Comparison of ENCODE assay signal across 8 mouse cellular contexts in genomic region chr13:101800833-101801371, GRCm38 (mm10). TPM values are rescaled to one million over a fixed set of nuclear protein-coding genes. Genes with fewer than 3 reads are reported as not detected.
DNase-seq lines count a peak whose midpoint lies in the region; ATAC-seq and TF ChIP-seq lines count a peak whose summit lies in the region.

No protein-coding gene starts in this region.

- WGBS in heart, adult 2 months, result 54% methylated on average over 10 of the region's 10 CpGs
- WGBS in forebrain, embryonic 14.5 days, result 27% methylated on average over 10 of the region's 10 CpGs
- WGBS in liver, embryonic 15.5 days (ENCODE audit: insufficient replicate concordance), result 50% methylated on average over 10 of the region's 10 CpGs

- peak overlapping the region; percentile 83; the same call in 1 of the 2 replicates for H3K27ac ChIP-seq in heart, adult 2 months
- H3K27ac ChIP-seq in forebrain, embryonic 14.5 days (ENCODE audit: low read depth, low read length), result peak overlapping the region; percentile 71; the same call in 1 of the 2 replicates
- H3K27ac ChIP-seq in liver, embryonic 15.5 days (replicated peaks), result no peak overlapping the region

- ATAC-seq in forebrain, embryonic 14.5 days, result peak; percentile 67; the same call in 1 of the 2 replicates
- ATAC-seq in liver, embryonic 15.5 days (ENCODE audit: insufficient read depth), result no peak
- ATAC-seq in monocyte, adult 5-6 weeks (replicated peaks; ENCODE audit: insufficient number of reproducible peaks, low FRiP score, low TSS enrichment, poor library complexity, severe bottlenecking), result no peak

- intact Hi-C loops in heart, adult 2 months (cut with DNase I), result loop anchor here (5.0 to 10.0 kb wide), 2 partner anchors 64 to 524 kb away; no protein-coding TSS in a partner anchor
- intact Hi-C loops in heart, postnatal 36 days (cut with DNase I), result loop anchor here (2.0 to 5.0 kb wide), 2 partner anchors 32 to 64 kb away; partner anchors contain the start of gene Pik3r1

- TF ChIP-seq EP300 in heart, adult 2 months (IDR thresholded peaks at IDR 0.05; ENCODE audit: insufficient read depth, low read depth, low read length), result no peak

- no peak overlapping the region for H3K4me3 ChIP-seq in heart, adult 2 months
- H3K4me3 ChIP-seq in E14TG2a.4 (replicated peaks; ENCODE audit: low read length), result peak overlapping the region; percentile 74
- H3K4me3 ChIP-seq in forebrain, embryonic 14.5 days (ENCODE audit: low read depth, low read length), result peak overlapping the region; percentile 40
- peak overlapping the region; percentile 43 for H3K4me3 ChIP-seq in liver, embryonic 15.5 days (replicated peaks)

- H3K79me2 ChIP-seq in heart, adult 2 months (replicated peaks; ENCODE audit: control insufficient read depth, insufficient read depth, low read length), result no peaks in the 10 kb centered on the region

- DNase-seq in heart, adult 2 months, result no peak
- no peak for DNase-seq in heart, postnatal 36 days
- DNase-seq in forebrain, embryonic 14.5 days (ENCODE audit: low spot score), result no peak
- DNase-seq in c-Kit-positive CD71-positive TER-119-positive erythroid progenitor cells, embryonic 14.5 days (ENCODE audit: low spot score), result no peak
- no peak for DNase-seq in thymus, adult 18-20 months

- no peak for TF ChIP-seq POLR2A in heart, adult 2 months (IDR thresholded peaks at IDR 0.05; ENCODE audit: insufficient read depth, low read depth, low read length)

- no peaks in the 10 kb centered on the region for H3K36me3 ChIP-seq in heart, adult 2 months (ENCODE audit: control insufficient read depth, insufficient read depth, low read length)
- no peaks in the 10 kb centered on the region for H3K36me3 ChIP-seq in E14TG2a.4 (ENCODE audit: insufficient read depth, low read length)
- H3K36me3 ChIP-seq in forebrain, embryonic 14.5 days (ENCODE audit: control insufficient read depth, insufficient read depth, low read length), result no peaks in the 10 kb centered on the region
- no peaks in the 10 kb centered on the region for H3K36me3 ChIP-seq in liver, embryonic 15.5 days (replicated peaks)

- no peak for TF ChIP-seq CTCF in heart, adult 2 months (IDR thresholded peaks at IDR 0.05)
- TF ChIP-seq CTCF in E14TG2a.4 (conservative IDR thresholded peaks at IDR 0.05; ENCODE audit: low read length), result no peak

- H3K27me3 ChIP-seq in heart, adult 2 months (ENCODE audit: control insufficient read depth, insufficient read depth, low read length), result no peaks in the 10 kb centered on the region
- H3K27me3 ChIP-seq in E14TG2a.4 (ENCODE audit: insufficient read depth, low read length), result no peaks in the 10 kb centered on the region; the same call in 1 of the 2 replicates
- no peaks in the 10 kb centered on the region; the same call in 1 of the 2 replicates for H3K27me3 ChIP-seq in forebrain, embryonic 14.5 days (replicated peaks; ENCODE audit: control insufficient read depth, insufficient read depth, low read length)
- H3K27me3 ChIP-seq in liver, embryonic 15.5 days, result peaks cover 46% of the 10 kb centered on the region

- peaks cover 7% of the 10 kb centered on the region; the same call in 1 of the 2 replicates for H3K9me3 ChIP-seq in E14TG2a.4 (ENCODE audit: low read length)
- no peaks in the 10 kb centered on the region for H3K9me3 ChIP-seq in forebrain, embryonic 14.5 days (replicated peaks; ENCODE audit: control insufficient read depth, low read length)
- no peaks in the 10 kb centered on the region for H3K9me3 ChIP-seq in liver, embryonic 15.5 days (replicated peaks)

- peaks cover 2% of the 10 kb centered on the region; the same call in 1 of the 2 replicates for H3K4me1 ChIP-seq in heart, adult 2 months (ENCODE audit: control insufficient read depth, insufficient read depth, low read length)
- peaks cover 65% of the 10 kb centered on the region for H3K4me1 ChIP-seq in E14TG2a.4 (replicated peaks; ENCODE audit: low read depth, low read length)
- H3K4me1 ChIP-seq in forebrain, embryonic 14.5 days (ENCODE audit: control insufficient read depth, insufficient read depth, low read length), result peaks cover 4% of the 10 kb centered on the region
- H3K4me1 ChIP-seq in liver, embryonic 15.5 days (replicated peaks), result peaks cover 11% of the 10 kb centered on the region

- peak overlapping the region; percentile 75; the same call in 1 of the 2 replicates for H3K9ac ChIP-seq in heart, adult 2 months (ENCODE audit: low read depth, low read length)
- peak overlapping the region; percentile 70 for H3K9ac ChIP-seq in forebrain, embryonic 14.5 days (ENCODE audit: low read length)
- no peak overlapping the region for H3K9ac ChIP-seq in liver, embryonic 15.5 days

- H3K4me2 ChIP-seq in forebrain, embryonic 14.5 days (ENCODE audit: low read length), result peak overlapping the region; percentile 69
- peak overlapping the region; percentile 64 for H3K4me2 ChIP-seq in liver, embryonic 15.5 days

RNA-seq across cellular contexts. Expression of gene Pik3r1, which starts 32.9 kb away (rescaled TPM):
- 100 to 1,000 TPM; 111 to 132 TPM for total RNA-seq in heart, adult 2 months (2021)
- polyA plus RNA-seq in heart, adult 2 months (2012; rRNA removed), result 23.7 and 41.4 TPM in 2 replicates
- 100 to 1,000 TPM; 102 to 142 TPM for total RNA-seq in heart, postnatal 36 days (2021)
- polyA plus RNA-seq in forebrain, embryonic 14.5 days (2014; fragmentation: Nextera tagmentation; extraction: Ambion mirVana), result 26.8 and 41.6 TPM in 2 replicates
- 20.3 and 22.6 TPM in 2 replicates for polyA plus RNA-seq in liver, embryonic 15.5 days (2015; fragmentation: Nextera tagmentation; extraction: Ambion mirVana)
- 284 to 565 TPM (median 296 TPM) in 3 replicates for total RNA-seq in monocyte, adult 5-6 weeks (2017)
